Mouse (Mus musculus) liver, embryonic 11.5 days (tissue): ENCODE results near the gene Nova2. TPM values are rescaled to one million over a fixed set of nuclear protein-coding genes. Genes with fewer than 3 reads are reported as not detected.

Experiments
- polyA plus RNA-seq: library from polyadenylated mRNA; unstranded; fragments of >200 nt; fragmentation: Nextera tagmentation; extraction: Ambion mirVana; gene quantifications from 2 replicates; pipeline ENCODE4 v1.2.1, GENCODE M21; 2014

Nova2 gene
- polyA plus RNA-seq, 1 experiment from 2014 or later, result 0.41 TPM

Other genes starting within 250 kb of the Nova2 start
- gene Psg20, start 239.7 kb upstream of the Nova2 start, polyA plus RNA-seq, result not detected in 2 replicates
- not detected in 2 replicates for gene Psg22, start 207.8 kb upstream of the Nova2 start, polyA plus RNA-seq
- not detected in 2 replicates for gene Psg19, start 127.4 kb upstream of the Nova2 start, polyA plus RNA-seq
- 0.08 TPM in 2 replicates for gene Psg17, start 104.3 kb upstream of the Nova2 start, polyA plus RNA-seq
- 0.21 and 0.26 TPM in 2 replicates for gene Mill2, start 85.9 kb upstream of the Nova2 start, polyA plus RNA-seq
- gene Pglyrp1, start 54.6 kb upstream of the Nova2 start, polyA plus RNA-seq, result 7.9 TPM in 2 replicates
- gene Ccdc61, start 15.5 kb upstream of the Nova2 start, polyA plus RNA-seq, result 20.8 and 21.1 TPM in 2 replicates
- not detected in 2 replicates for gene Nanos2, start 61.5 kb downstream of the Nova2 start, polyA plus RNA-seq
- 1.5 and 2.2 TPM in 2 replicates for gene Mypop, start 65.4 kb downstream of the Nova2 start, polyA plus RNA-seq
- 23.3 and 24.9 TPM in 2 replicates for gene Irf2bp1, start 78.2 kb downstream of the Nova2 start, polyA plus RNA-seq
- gene Foxa3, start 97.7 kb downstream of the Nova2 start, polyA plus RNA-seq, result 29.7 and 32.0 TPM in 2 replicates
- gene Sympk, start 98.5 kb downstream of the Nova2 start, polyA plus RNA-seq, result 26.3 and 28.4 TPM in 2 replicates
- gene Rsph6a, start 128.8 kb downstream of the Nova2 start, polyA plus RNA-seq, result not detected in 2 replicates
- 10.2 and 12.8 TPM in 2 replicates for gene Dmwd, start 150.3 kb downstream of the Nova2 start, polyA plus RNA-seq
- gene Dmpk, start 158.0 kb downstream of the Nova2 start, polyA plus RNA-seq, result 12.4 and 13.9 TPM in 2 replicates
- 3.7 and 4.3 TPM in 2 replicates for gene Six5, start 168.7 kb downstream of the Nova2 start, polyA plus RNA-seq
- gene Gm4969, start 192.5 kb downstream of the Nova2 start, polyA plus RNA-seq, result 1.2 and 1.9 TPM in 2 replicates
- gene Fbxo46, start 194.0 kb downstream of the Nova2 start, polyA plus RNA-seq, result 9.9 TPM in 2 replicates
- 7.5 and 9.5 TPM in 2 replicates for gene Qpctl, start 223.4 kb downstream of the Nova2 start, polyA plus RNA-seq
- 140 and 158 TPM in 2 replicates for gene Snrpd2, start 223.8 kb downstream of the Nova2 start, polyA plus RNA-seq
- 0.69 and 0.73 TPM in 2 replicates for gene Gipr, start 240.2 kb downstream of the Nova2 start, polyA plus RNA-seq